Mouse (Mus musculus) C2C12 (cell line): ENCODE data around the gene Faap100.

Experiments
- CEBPB ChIP-seq: IDR thresholded peaks from one replicate; pipeline ENCODE4 v1.6.1; 2011; ENCODE audit warnings: low read depth, mild to moderate bottlenecking, control low read depth, moderate library complexity
- CTCF ChIP-seq: IDR thresholded peaks from one replicate; pipeline ENCODE4 v1.5.1; 2011; ENCODE audit not compliant: control insufficient read depth, insufficient read depth, insufficient read length
- FOSL1 ChIP-seq: IDR thresholded peaks from one replicate; pipeline ENCODE4 v1.8.0; 2011; ENCODE audit warnings: mild to moderate bottlenecking, low read length; ENCODE audit not compliant: poor library complexity, insufficient read depth, severe bottlenecking
- MAX ChIP-seq: IDR thresholded peaks from one replicate; pipeline ENCODE4 v1.6.1; 2011; ENCODE audit warnings: mild to moderate bottlenecking, control low read depth
- MYOG ChIP-seq: IDR thresholded peaks from one replicate; pipeline ENCODE4 v1.6.1; 2011; ENCODE audit not compliant: control insufficient read depth, insufficient read length; ENCODE audit errors: extremely low read depth
- USF1 ChIP-seq: IDR thresholded peaks from one replicate; pipeline ENCODE4 v1.6.1; 2011; ENCODE audit warnings: low read depth, mild to moderate bottlenecking, control low read depth, moderate library complexity

DNA sequence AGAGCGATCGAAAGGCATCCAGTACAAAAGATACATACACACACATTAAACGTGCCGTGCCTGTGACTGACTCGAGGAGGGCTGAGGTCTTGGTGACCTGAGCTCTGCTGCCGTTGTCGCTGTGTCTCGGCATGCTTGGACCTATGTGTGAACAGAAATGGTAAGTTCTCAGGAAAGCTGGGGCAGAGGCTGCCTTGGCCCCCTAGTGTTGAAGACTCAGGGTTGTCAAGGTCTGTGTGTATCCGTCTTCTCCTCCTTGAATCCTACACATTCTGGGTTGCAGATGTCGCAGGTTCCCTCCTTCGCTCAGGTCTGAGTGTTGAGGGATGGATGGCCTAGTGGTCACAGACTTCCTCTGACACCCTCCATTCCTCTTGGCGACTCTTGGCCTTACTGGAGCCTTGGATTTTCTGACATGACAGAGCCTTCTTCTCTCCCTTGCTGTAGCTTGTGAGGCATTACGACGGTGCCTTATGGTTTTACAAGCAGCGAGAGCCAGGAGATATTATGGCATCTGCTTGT is 22.2 kb downstream of the Faap100 start:
- no peak for TF ChIP-seq USF1
- no peak for TF ChIP-seq CTCF
- no peak for TF ChIP-seq MAX
- TF ChIP-seq CEBPB, result no peak
- no peak for TF ChIP-seq MYOG
- no peak for TF ChIP-seq FOSL1
